Mouse (Mus musculus): ENCODE data around the gene Slc17a7. TPM values are rescaled to one million over a fixed set of nuclear protein-coding genes. Genes with fewer than 3 reads are reported as not detected.
A peak's percentile ranks its signal among the peaks of the same experiment; 100 is the strongest.

Gene Slc17a7
- polyA plus RNA-seq, 1 experiment from 2014 or later: 0.19 TPM

- 88% methylated on average over 7 of the region's 7 CpGs for WGBS
- H3K9me3 ChIP-seq (ENCODE audit: low read length): no peaks in the 10 kb centered on the region
- no peaks in the 10 kb centered on the region for H3K27me3 ChIP-seq (ENCODE audit: insufficient read depth, low read length)
- no peaks in the 10 kb centered on the region for H3K4me1 ChIP-seq (ENCODE audit: insufficient read depth, low read length)
- no peak overlapping the region for H3K4me2 ChIP-seq (replicated peaks; ENCODE audit: low read depth, low read length)
- H3K9ac ChIP-seq (replicated peaks; ENCODE audit: low read length): no peak overlapping the region
- no peak overlapping the region for H3K27ac ChIP-seq (ENCODE audit: low read length)
- ATAC-seq (ENCODE audit: low FRiP score, low TSS enrichment): no peak
- H3K36me3 ChIP-seq (ENCODE audit: insufficient read depth, low read length): peaks cover 92% of the 10 kb centered on the region
- H3K4me3 ChIP-seq (ENCODE audit: low read length): no peak overlapping the region
Observed at GRCm38 (mm10) chr7:45224826-45225225, 61.1 kb downstream of the Slc17a7 start.

MicroRNAs within 50 kb of the gene (microRNA counts, 519-probe panel; counts per million panel counts)
- 2,595 counts per million, percentile 64 among the panel's probes with 10 or more counts for microRNA mmu-miR-150

Small RNAs within 50 kb of the gene (microRNA-seq; reads per million reads assigned to microRNA genes)
- gene Mir150: 28.0 reads per million, percentile 41 among the genes with 10 or more reads in this experiment
- gene Mir5121: 15.0 reads per million, percentile 35 among the genes with 10 or more reads in this experiment
- not detected for gene Mir7055

Other genes starting within 250 kb of the Slc17a7 start
- gene Ap2a1, start 234.5 kb upstream of the Slc17a7 start, polyA plus RNA-seq (2015; fragmentation: Nextera tagmentation; extraction: Ambion mirVana): 72.9 and 75.3 TPM in 2 replicates
- gene Tsks, start 220.7 kb upstream of the Slc17a7 start, polyA plus RNA-seq (2015; fragmentation: Nextera tagmentation; extraction: Ambion mirVana): 0.10 and 0.24 TPM in 2 replicates
- 22.4 and 23.8 TPM in 2 replicates for gene Cpt1c, start 189.1 kb upstream of the Slc17a7 start, polyA plus RNA-seq (2015; fragmentation: Nextera tagmentation; extraction: Ambion mirVana)
- 681 and 701 TPM in 2 replicates for gene Prmt1, start 177.4 kb upstream of the Slc17a7 start, polyA plus RNA-seq (2015; fragmentation: Nextera tagmentation; extraction: Ambion mirVana)
- 109 TPM in 2 replicates for gene Irf3, start 166.3 kb upstream of the Slc17a7 start, polyA plus RNA-seq (2015; fragmentation: Nextera tagmentation; extraction: Ambion mirVana)
- gene Bcl2l12, start 165.2 kb upstream of the Slc17a7 start, polyA plus RNA-seq (2015; fragmentation: Nextera tagmentation; extraction: Ambion mirVana): 56.1 and 61.9 TPM in 2 replicates
- gene Scaf1, start 147.6 kb upstream of the Slc17a7 start, polyA plus RNA-seq (2015; fragmentation: Nextera tagmentation; extraction: Ambion mirVana): 30.6 and 36.4 TPM in 2 replicates
- 42.9 and 44.1 TPM in 2 replicates for gene Rras, start 146.0 kb upstream of the Slc17a7 start, polyA plus RNA-seq (2015; fragmentation: Nextera tagmentation; extraction: Ambion mirVana)
- 12.9 and 13.8 TPM in 2 replicates for gene Prr12, start 111.1 kb upstream of the Slc17a7 start, polyA plus RNA-seq (2015; fragmentation: Nextera tagmentation; extraction: Ambion mirVana)
- 85.2 and 86.3 TPM in 2 replicates for gene Nosip, start 101.5 kb upstream of the Slc17a7 start, polyA plus RNA-seq (2015; fragmentation: Nextera tagmentation; extraction: Ambion mirVana)
- 42.4 and 44.9 TPM in 2 replicates for gene Prrg2, start 101.3 kb upstream of the Slc17a7 start, polyA plus RNA-seq (2015; fragmentation: Nextera tagmentation; extraction: Ambion mirVana)
- 352 and 369 TPM in 2 replicates for gene Rcn3, start 71.7 kb upstream of the Slc17a7 start, polyA plus RNA-seq (2015; fragmentation: Nextera tagmentation; extraction: Ambion mirVana)
- gene Fcgrt, start 60.1 kb upstream of the Slc17a7 start, polyA plus RNA-seq (2015; fragmentation: Nextera tagmentation; extraction: Ambion mirVana): 93.7 and 114 TPM in 2 replicates
- 1,363 and 1,408 TPM in 2 replicates for gene Rps11, start 39.5 kb upstream of the Slc17a7 start, polyA plus RNA-seq (2015; fragmentation: Nextera tagmentation; extraction: Ambion mirVana)
- gene Rpl13a, start 35.2 kb upstream of the Slc17a7 start, polyA plus RNA-seq (2015; fragmentation: Nextera tagmentation; extraction: Ambion mirVana): 1,083 and 1,117 TPM in 2 replicates
- 0.18 TPM in 1 of 2 replicates, not detected in the other for gene Gm45713, start 27.7 kb upstream of the Slc17a7 start, polyA plus RNA-seq (2015; fragmentation: Nextera tagmentation; extraction: Ambion mirVana)
- gene Flt3l, start 27.5 kb upstream of the Slc17a7 start, polyA plus RNA-seq (2015; fragmentation: Nextera tagmentation; extraction: Ambion mirVana): 0.95 and 1.9 TPM in 2 replicates
- 109 and 112 TPM in 2 replicates for gene Pih1d1, start 9.6 kb upstream of the Slc17a7 start, polyA plus RNA-seq (2015; fragmentation: Nextera tagmentation; extraction: Ambion mirVana)
- 81.2 and 88.6 TPM in 2 replicates for gene Aldh16a1, start 9.4 kb upstream of the Slc17a7 start, polyA plus RNA-seq (2015; fragmentation: Nextera tagmentation; extraction: Ambion mirVana)
- not detected in 2 replicates for gene Gfy, start 15.6 kb downstream of the Slc17a7 start, polyA plus RNA-seq (2015; fragmentation: Nextera tagmentation; extraction: Ambion mirVana)
- not detected in 2 replicates for gene Pth2, start 17.0 kb downstream of the Slc17a7 start, polyA plus RNA-seq (2015; fragmentation: Nextera tagmentation; extraction: Ambion mirVana)
- gene Ccdc155, start 40.9 kb downstream of the Slc17a7 start, polyA plus RNA-seq (2015; fragmentation: Nextera tagmentation; extraction: Ambion mirVana): 0.85 and 0.86 TPM in 2 replicates
- gene Dkkl1, start 48.2 kb downstream of the Slc17a7 start, polyA plus RNA-seq (2015; fragmentation: Nextera tagmentation; extraction: Ambion mirVana): 0.78 TPM in 1 of 2 replicates, not detected in the other
- gene Tead2, start 51.8 kb downstream of the Slc17a7 start, polyA plus RNA-seq (2015; fragmentation: Nextera tagmentation; extraction: Ambion mirVana): 195 and 203 TPM in 2 replicates
- 1.0 and 1.1 TPM in 2 replicates for gene Cd37, start 75.2 kb downstream of the Slc17a7 start, polyA plus RNA-seq (2015; fragmentation: Nextera tagmentation; extraction: Ambion mirVana)
- gene Slc6a16, start 77.1 kb downstream of the Slc17a7 start, polyA plus RNA-seq (2015; fragmentation: Nextera tagmentation; extraction: Ambion mirVana): 0.28 and 0.30 TPM in 2 replicates
- not detected in 2 replicates for gene Slc6a21, start 113.6 kb downstream of the Slc17a7 start, polyA plus RNA-seq (2015; fragmentation: Nextera tagmentation; extraction: Ambion mirVana)
- gene Trpm4, start 169.8 kb downstream of the Slc17a7 start, polyA plus RNA-seq (2015; fragmentation: Nextera tagmentation; extraction: Ambion mirVana): 22.3 and 23.6 TPM in 2 replicates
- 1.7 and 1.8 TPM in 2 replicates for gene Hrc, start 171.3 kb downstream of the Slc17a7 start, polyA plus RNA-seq (2015; fragmentation: Nextera tagmentation; extraction: Ambion mirVana)
- gene Ppfia3, start 203.1 kb downstream of the Slc17a7 start, polyA plus RNA-seq (2015; fragmentation: Nextera tagmentation; extraction: Ambion mirVana): 5.1 and 6.3 TPM in 2 replicates
- gene Lin7b, start 206.6 kb downstream of the Slc17a7 start, polyA plus RNA-seq (2015; fragmentation: Nextera tagmentation; extraction: Ambion mirVana): 1.7 and 1.9 TPM in 2 replicates
- gene Snrnp70, start 231.8 kb downstream of the Slc17a7 start, polyA plus RNA-seq (2015; fragmentation: Nextera tagmentation; extraction: Ambion mirVana): 211 and 227 TPM in 2 replicates
- not detected in 2 replicates for gene Kcna7, start 241.7 kb downstream of the Slc17a7 start, polyA plus RNA-seq (2015; fragmentation: Nextera tagmentation; extraction: Ambion mirVana)
- gene Ntf5, start 249.7 kb downstream of the Slc17a7 start, polyA plus RNA-seq (2015; fragmentation: Nextera tagmentation; extraction: Ambion mirVana): 1.5 and 1.6 TPM in 2 replicates

Data from kidney, embryonic 16.5 days (tissue).